Mouse (Mus musculus): ENCODE results near the gene Sdccag8.

The Sdccag8 gene

GRCm38 (mm10) chr1:177045885-177046284 lies 231.4 kb downstream of the Sdccag8 start:
- DNase-seq (ENCODE audit: extremely low spot score, low spot score) = no peak

DNA sequence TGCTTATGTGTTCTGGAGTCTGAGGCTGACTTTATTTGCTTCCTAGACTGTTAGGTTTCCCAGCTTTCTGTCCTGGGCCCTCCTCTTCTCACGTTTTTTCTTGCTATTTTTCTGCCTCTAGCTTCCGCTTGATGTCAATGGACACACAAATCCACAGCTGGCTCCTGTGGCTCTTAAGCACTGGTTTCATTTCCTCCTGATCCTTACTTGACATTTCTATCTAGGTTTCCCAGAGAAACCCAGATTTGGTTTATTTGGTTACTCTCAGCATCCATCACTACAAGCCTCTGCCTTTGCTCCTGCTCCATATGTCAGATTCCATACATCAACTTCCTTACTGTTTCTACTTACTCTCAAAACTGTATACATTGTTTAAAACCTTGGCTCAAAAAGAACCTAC lies 232.5 kb downstream of the Sdccag8 start:
- DNase-seq (ENCODE audit: extremely low spot score, low spot score) = no peak

GRCm38 (mm10) chr1:177048773-177049172 lies 234.3 kb downstream of the Sdccag8 start:
- no peak for DNase-seq (ENCODE audit: extremely low spot score, low spot score)

GRCm38 (mm10) chr1:177051366-177051963 lies 237.0 kb downstream of the Sdccag8 start:
- no peak for DNase-seq (ENCODE audit: extremely low spot score, low spot score)

DNA sequence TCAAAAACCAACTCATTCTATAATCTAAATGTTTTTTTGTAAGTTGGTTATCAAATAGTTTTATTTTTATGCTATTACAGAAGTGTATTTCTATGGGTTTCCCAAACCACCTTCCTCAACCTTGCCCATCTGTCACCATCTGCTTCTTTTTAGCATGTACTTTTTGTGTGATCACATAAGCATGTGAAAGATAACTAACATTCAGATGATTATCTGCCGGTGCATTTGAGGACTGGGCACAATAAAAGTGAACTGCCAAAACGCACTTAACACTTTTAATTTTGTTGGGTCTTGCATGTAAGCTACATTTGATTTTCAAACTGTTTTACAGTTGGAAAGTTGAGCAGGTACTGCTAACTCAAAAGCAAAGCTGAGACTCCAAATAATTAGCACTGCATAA lies 240.4 kb downstream of the Sdccag8 start:
- no peak for DNase-seq (ENCODE audit: extremely low spot score, low spot score)

DNA sequence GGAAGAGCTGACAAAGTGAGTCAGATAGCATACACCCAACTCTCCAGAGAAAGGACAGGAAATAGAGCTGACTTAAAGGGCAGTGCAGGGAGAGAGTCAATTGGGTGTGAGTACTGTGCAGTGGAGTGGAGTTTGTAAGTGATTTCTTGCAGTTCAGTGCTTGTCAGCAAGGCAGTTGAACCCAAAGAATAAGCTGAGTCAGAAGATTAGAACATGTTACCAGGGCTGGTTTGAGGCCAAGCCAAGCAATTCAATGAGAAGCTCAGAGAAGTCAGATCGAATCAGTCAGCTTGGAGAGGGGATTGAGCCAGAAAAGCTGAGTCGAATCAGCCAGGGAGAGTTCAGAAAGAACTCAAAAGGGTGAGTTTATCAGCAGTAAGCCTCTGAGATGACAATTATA lies 247.3 kb downstream of the Sdccag8 start:
- DNase-seq (ENCODE audit: extremely low spot score, low spot score) = no peak

DNA sequence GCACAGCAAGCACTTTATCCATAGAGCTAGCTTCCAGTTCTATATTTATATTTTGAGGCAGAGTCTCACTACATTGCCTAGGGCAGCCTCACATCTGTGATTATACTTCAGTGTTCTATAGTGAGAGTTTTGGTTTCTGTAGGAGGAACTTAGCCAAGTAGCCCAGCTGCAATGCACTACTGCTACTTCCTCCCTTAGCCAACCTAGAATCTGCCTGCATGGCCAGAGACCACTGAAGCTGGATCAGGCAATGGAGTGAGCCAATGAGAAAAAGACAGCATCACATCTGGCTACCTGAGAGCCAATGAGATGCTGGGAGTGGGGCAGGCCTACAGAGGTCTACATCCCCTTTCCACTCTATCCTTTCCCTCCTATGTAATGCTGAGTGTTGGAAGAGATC lies 251.3 kb downstream of the Sdccag8 start:
- no peak for DNase-seq (ENCODE audit: extremely low spot score, low spot score)

DNA sequence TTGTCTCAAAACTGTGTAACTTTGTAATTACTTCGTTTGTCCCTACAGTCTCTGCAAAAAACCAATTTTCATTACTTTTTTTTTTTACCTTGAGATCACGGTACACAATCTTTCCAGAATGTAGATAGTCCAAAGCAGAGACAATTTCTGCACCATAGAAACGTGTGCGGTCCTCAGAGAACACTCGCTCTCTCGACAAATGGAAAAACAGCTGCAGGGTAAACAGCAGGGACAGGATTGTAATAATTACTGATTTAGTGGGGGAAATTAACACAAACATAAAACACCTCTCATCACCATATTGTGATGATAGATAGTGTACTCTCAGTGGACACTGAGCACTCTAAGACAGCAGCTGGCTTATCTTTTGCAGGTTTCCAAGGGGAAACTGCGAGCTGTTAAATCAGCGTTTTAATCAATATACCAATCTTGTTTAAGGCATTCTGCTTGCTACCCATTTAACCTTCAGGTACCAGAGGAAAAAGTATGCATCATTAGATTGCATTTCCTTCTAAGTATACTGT lies 252.7 kb downstream of the Sdccag8 start:
- no peak for DNase-seq (ENCODE audit: extremely low spot score, low spot score)

DNA sequence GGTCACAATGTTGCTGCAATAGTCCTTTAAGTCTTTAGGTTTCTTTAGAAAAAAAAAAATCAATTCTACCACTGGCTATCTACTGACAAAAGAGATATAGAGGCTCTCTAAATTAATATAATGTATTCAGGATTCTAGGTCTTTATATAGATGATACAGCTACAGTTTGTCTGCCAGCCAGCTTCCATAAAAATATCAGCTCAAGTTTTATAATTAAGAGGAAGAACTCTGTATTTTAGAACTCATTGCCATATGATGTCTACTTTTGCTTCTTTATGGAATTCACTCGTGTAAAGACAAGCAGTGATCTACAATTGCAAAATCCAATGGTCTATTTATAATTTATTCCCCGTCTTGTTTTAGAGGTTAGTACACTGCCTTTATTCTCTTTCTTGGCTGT lies 254.7 kb downstream of the Sdccag8 start:
- DNase-seq (ENCODE audit: extremely low spot score, low spot score) = no peak

Measured in neural tube, embryonic 10.5 days (tissue).